Mouse (Mus musculus): Measurements from ENCODE around the gene Sdhc.

DNA sequence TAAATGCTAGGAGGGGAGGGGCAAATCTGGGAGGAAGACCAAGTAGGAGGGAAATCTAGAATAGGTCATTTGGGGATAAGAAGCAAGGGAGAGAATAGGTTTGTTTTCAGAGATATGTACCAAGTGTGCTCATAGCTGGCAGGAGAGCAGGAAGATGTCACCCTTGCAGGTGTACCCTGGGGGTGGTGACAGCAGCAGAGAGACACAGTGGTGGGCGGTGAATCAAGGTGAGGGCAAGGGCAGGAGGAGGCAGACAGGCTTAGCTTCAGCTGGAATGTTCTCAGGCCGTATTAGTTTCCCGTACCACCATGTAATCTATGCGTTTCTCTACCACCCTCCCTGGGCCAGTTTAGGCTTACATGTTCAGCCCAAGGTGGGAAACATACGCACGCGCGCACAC lies 22.4 kb upstream of the Sdhc start:
- TF ChIP-seq POLR2A (IDR thresholded peaks at IDR 0.05; ENCODE audit: extremely low read depth, insufficient read depth, low read length) = no peak
- TF ChIP-seq CTCF (IDR thresholded peaks at IDR 0.05; ENCODE audit: low read depth, low read length) = no peak
